Mouse (Mus musculus): ENCODE data around the gene Dennd4c. TPM values are rescaled to one million over a fixed set of nuclear protein-coding genes. Genes with fewer than 3 reads are reported as not detected.

The Dennd4c gene
- 6.8 and 8.4 TPM in 2 replicates for polyA plus RNA-seq (2012; rRNA removed)

GRCm38 (mm10) chr4:86748336-86749291 lies at the start of gene Dennd4c:
Gene Dennd4c, plus strand, starts transcription at chr4:86748555.
- DNase-seq (ENCODE audit: low read depth) = no peak

GRCm38 (mm10) chr4:86699161-86699865 lies 49.0 kb upstream of the Dennd4c start:
- no peak for DNase-seq (ENCODE audit: low read depth)

GRCm38 (mm10) chr4:86708801-86709200 lies 39.6 kb upstream of the Dennd4c start:
- DNase-seq (ENCODE audit: low read depth) = no peak

GRCm38 (mm10) chr4:86710034-86710650 lies 38.2 kb upstream of the Dennd4c start:
- DNase-seq (ENCODE audit: low read depth) = no peak

- DNase-seq (ENCODE audit: low read depth) = no peak
Observed at GRCm38 (mm10) chr4:86710666-86711215, 37.6 kb upstream of the Dennd4c start.

GRCm38 (mm10) chr4:86712751-86713195 lies 35.6 kb upstream of the Dennd4c start:
- DNase-seq (ENCODE audit: low read depth) = no peak

GRCm38 (mm10) chr4:86713518-86713917 lies 34.8 kb upstream of the Dennd4c start:
- DNase-seq (ENCODE audit: low read depth) = no peak

GRCm38 (mm10) chr4:86715341-86715740 lies 33.0 kb upstream of the Dennd4c start:
- no peak for DNase-seq (ENCODE audit: low read depth)

DNA sequence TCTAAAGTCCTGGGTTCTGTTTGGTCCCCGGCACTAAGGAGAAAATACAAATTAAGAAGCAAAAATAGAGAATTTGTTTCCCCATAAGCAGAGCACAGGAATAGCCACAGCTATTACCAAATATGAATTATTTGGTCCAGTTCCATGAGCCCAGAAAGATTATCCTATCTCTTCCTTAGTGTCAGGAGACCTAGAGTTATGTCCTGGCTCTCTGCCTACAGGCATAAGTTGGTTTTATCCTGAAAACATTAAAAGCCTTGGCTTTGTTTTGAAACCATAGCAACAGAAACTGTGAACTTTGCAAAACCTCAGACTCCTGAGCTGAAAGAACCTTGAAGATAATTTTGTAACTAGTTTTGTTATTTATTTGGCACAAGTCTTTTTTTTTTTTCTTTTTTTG lies 31.2 kb upstream of the Dennd4c start:
- no peak for DNase-seq (ENCODE audit: low read depth)

GRCm38 (mm10) chr4:86718878-86719577 lies 29.3 kb upstream of the Dennd4c start:
- DNase-seq (ENCODE audit: low read depth) = no peak

DNA sequence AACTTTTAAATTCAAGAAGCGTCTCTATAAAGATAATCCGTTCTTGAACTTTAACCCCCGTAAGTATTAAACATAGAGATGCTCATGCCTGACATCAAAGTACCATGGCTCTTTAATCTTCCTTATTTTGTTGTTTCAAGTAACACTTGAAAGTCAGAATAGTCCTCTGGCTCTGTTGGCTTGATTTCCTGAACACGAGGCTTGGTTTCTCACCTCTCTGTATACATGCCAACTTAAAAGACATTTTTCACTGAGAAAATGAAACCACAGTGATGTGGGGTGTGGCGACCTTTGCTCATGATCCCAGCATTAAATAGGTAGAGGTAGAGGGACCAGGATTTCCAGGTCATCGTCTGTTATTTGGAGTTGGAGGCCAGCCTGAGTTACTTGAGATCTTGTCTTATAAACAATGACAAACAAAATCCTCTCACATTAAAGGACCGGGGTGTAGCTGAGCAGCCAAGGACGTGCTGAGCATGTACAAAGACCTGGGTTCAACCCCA lies 26.4 kb upstream of the Dennd4c start:
- DNase-seq (ENCODE audit: low read depth) = no peak

DNA sequence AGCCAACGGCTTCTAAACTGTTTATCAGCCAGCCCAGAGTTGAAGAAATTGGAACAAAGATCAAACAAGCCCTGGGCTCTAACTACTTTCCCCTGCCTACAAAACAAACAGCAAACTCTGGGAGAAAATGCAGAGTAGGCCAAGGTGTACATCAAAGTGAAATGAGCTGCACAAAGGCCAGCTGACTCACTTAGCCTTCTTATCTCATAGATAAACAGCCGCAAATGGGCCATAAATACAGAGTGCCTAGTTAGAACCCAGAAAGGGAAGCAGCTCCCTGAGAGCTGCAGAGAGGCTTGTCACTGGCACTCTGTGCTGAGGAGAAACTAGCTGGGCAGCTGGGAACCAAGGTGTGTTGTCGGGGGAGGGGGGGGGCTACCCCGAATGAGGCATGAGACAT lies 23.2 kb upstream of the Dennd4c start:
- DNase-seq (ENCODE audit: low read depth) = no peak

GRCm38 (mm10) chr4:86726141-86726540 lies 22.2 kb upstream of the Dennd4c start:
- no peak for DNase-seq (ENCODE audit: low read depth)

DNA sequence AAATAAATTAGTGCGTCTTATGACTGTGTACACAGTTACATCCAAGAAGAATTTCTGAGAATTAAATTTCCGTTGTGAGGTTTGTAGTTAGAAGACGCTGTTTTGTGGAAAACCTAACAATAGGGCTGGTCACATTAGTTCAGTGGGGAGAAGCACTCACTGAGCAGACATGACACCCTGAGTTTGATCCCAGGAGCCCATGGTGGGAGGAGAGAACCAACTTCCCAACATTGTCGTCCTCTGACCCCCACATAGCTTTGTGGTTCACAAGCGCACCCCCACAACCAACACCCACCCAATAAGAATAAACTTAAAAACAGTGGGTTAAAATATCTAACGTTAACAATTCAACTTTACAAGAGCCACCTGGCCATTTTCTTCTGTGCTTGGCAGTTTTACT lies 18.5 kb upstream of the Dennd4c start:
- no peak for DNase-seq (ENCODE audit: low read depth)

DNA sequence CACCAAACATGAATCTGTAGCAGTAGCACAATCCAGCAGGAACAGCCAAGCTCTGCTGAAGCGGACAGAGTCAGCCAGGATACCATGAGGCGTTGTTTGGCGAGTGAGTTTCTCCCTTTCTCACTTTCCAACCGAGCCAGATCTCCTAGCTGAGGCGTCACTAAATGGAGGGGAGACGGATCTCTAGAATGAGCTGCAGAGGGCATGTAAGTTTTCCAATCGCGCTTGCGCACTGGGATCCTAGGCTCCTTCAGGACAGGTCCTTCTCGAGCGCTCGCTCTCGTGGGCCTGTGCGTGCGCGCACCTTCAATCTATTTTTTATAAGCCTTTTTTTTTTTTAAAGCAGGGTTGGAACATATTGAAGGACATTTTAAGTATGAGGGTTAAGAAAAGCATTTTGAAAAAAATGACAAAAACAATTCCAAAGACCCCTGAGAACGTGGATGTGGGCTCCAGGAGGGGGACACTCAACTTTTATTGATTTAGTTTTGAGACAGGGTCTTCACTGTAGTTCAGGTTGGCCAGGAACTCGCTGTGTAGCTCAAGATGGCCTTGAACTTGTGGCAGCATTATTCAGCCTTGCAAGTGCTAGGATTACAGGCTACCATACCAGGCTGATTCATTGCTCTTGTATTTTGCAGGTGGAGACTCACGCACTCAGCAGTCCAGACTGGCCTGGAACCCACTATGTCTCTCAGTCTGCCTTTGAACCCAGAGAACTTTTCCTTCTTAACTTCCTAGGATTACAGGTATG lies 14.1 kb upstream of the Dennd4c start:
- DNase-seq (ENCODE audit: low read depth) = no peak

- no peak for DNase-seq (ENCODE audit: low read depth)
Observed at GRCm38 (mm10) chr4:86739308-86739993, 8.9 kb upstream of the Dennd4c start.

DNA sequence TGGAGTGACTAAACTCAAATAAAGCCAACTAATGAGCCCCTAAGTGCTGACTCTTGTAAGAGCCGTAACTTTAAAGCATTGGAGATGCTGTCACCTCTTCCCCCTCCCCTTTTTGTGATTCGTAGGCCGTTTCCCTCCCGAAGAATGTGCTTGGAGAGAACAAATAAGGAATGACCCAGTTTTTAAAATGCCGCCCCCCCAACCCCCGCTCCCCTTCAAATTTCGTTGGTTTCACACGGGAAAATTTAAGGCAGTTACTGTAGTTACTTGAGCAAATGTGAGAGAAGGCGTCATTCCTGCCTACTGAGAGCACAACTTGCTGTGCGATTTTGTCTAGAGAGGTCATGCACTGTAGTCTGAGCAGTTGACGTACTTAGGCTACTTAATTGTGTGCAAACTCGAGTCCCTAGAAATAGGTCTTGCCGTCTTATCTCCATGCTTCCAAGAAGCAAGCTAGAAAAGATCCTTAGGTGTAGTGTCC lies 1.0 kb downstream of the Dennd4c start:
- DNase-seq (ENCODE audit: low read depth) = no peak

DNA sequence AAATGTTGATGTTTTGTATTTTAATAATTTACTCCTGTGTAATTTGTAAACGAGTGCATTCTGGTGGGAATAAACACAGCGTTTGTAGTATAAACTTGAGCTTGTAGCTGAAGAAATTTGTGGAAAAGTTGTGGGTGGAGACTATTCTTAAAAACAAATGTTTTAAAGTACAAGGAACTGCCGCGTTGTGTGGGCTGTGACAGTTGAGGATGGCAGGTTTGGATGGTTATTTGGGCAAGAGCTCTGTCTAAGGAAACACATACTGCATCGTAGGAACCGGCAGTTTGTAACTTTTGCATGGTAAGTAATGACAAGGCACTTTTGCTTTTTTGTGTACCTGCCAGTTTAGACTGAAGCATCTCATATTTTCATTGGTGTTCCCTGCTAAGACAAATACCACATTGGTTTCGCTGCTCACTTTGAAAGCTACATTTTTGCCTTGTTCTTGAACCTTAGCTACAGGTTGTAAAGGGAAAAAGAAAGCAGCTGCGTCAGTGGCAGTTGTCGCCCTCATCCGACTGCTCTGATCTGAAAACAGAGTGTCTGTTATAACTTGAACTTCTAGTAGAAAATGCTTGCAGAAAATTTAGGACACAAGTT lies 2.1 kb downstream of the Dennd4c start:
- no peak for DNase-seq (ENCODE audit: low read depth)

- no peak for DNase-seq (ENCODE audit: low read depth)
Observed at GRCm38 (mm10) chr4:86764307-86764706, 16.0 kb downstream of the Dennd4c start.
